Mouse (Mus musculus) CD4-positive, CD25-positive, alpha-beta regulatory T cell, adult 2 months (primary cell): ENCODE results near the gene Acvr1c.
A peak's percentile ranks its signal among the peaks of the same experiment; 100 is the strongest.

ENCODE experiments used
- DNase-seq: peaks from one replicate; pipeline ENCODE4 v3.0.0-alpha.2; 2012; ENCODE audit warnings: low read depth, low spot score

The Acvr1c gene

DNA sequence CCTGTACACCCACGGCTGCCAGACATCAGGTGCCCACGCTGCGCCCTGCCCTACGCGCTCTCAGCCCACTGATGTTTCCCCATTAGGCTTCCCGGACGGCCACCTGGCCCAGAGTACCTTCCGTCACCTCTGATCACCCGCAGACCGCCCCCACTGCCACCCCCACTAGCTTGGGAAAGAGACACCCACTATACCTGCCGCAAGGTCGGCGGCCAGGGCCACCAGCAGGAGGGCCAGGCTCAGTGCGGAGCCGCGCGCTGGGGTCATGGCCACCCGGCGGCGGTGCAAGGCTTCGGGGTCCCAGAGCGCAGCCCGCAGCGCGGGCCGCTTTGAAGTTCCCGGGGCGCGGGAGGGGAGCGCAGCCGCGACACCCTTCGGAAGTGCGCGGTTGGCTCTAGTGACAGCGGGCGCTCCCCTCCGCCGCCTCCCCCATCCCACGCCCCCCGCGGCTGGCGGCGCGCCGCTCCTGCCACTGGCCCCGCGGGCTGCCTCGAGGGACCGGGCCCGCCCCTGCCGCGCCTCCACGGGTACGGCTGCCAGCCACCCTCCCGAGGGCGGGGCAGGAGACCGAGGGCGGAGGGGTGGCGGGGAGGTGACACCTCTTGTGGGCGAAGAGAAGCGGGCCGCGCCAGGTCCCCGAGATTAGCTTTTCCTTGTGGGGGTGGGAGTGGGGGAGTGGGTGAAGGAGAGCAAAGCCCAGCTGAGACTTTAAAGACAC, at the start of gene Acvr1c:
Gene Acvr1c, minus strand, starts transcription at position 482 of the 718 bp plus-strand sequence.
- DNase-seq = peak; percentile 77

DNA sequence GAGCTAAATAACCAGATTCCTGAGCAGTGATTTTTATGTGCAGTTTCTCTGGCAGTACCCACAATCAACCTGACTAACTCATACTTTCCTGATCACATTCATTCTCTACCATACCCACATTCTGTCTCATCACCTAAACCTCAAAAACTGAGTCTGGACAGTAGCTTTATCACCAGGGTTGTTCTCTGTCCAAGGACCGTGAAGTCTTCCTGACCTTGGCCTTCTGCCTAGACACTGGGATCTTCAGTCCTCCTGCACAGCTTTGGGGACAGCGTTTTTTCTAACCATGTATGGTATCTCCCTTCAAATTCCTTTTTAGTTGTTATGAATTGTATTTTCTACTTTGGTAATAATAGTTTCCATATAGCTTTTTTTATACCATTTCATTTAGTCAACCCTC, 45.8 kb upstream of the Acvr1c start:
- DNase-seq = no peak

DNA sequence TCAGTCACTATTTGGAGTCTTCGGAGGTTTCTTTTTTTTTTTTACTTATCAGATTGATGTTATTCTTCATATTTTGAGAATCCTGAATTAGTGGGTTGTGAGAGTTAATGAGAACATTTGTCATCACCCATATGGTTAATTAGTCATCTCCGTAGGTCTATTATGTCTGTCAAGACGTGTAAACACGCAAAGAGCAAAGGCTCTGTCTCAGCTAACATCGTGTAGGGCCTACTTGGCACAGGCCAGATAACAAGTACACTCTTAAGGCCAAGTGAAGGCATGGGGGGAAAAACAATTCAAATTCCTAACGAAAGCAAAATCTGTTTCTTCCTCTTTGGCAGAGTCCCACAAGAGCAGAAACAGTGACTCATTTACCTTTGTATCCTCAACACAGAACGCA, 30.9 kb upstream of the Acvr1c start:
- no peak for DNase-seq

DNA sequence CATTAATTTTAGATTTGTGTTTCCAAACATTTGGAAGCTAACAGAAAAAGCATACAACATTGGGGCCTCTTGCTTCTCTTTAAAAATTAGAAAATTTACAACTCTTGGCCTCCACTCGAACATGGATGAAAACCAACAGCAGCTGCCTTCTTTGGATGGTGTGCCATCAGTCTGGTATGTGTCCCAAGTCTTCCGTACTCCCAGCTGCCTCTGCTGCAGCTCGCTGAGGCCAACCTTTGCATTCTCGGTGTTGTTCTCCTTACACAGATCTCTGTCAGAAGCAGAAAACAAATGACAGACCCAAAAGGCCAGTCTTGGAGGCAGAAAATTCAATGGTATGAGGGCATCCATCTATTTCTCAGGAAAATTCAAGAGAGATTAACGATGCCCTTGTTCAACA, 22.3 kb upstream of the Acvr1c start:
- DNase-seq = no peak

DNA sequence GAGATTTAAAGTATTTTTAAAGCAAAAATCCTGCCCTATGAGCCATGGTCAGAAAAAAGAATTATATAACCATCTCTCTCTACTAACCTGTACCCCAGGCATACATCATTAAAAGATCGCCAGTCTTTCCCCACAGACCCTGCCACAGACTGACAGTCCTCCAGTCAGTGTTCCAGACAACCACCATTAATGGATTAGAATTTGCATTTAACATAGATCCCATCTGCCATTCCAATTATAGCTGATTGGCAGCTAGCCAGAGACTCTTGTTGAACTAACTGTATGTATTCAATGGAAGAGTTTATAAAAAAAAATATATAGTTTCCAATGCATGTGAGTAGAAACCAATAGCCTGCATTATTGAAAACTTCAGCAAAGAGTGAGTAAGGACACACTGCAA, 21.8 kb upstream of the Acvr1c start:
- no peak for DNase-seq

DNA sequence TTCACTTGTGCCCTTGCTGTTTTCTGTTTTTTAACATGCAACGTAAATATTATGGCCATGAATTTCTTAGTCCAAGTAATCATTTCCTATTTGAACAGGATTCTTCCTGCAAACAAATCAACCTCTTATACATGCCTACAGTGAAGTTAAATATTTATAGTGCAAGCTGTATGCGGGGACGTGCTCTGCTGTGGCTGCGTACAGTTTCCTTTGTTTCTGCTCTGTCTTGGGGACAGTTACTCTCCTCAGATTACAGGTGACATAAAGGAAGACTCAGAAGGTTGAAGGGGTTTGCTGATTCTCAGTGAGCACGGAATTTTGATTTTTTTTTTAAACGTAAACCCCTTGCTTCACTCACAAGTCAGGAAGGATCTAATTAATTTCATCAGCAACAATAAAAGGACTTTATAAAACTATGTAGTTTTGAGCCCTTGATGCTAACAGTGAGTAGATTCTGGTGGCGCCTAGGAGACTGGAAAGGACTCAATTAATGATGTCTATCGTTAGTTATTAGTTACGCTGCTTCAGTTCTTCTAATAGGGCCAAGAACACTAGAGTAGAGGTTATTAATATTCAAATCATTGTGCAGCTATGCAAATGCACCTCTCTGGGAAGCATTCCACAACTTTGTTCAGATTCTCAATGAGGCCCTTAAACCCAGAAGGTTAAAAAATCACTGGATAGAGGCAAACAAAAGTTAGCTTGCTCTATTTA, 19.9 kb upstream of the Acvr1c start:
- no peak for DNase-seq

DNA sequence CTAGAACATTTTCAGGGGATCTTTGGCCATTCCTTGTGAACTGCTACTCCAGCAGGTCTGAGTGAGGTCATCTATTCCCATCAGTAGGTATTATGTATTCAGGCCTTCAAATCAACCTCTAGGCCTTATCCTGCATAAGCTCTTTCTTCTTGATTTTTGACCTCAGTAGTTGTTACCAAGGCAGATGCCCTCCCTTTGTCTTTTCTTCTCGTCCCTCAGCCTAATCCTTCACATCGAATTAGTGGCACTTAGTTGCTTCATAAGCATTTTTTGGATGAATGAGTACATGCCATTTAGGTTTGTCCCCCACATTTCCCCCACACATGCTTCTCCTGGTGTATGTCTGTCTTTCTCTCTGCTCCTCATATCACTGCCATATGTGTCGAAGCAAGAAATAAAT, 8.5 kb upstream of the Acvr1c start:
- DNase-seq = no peak

DNA sequence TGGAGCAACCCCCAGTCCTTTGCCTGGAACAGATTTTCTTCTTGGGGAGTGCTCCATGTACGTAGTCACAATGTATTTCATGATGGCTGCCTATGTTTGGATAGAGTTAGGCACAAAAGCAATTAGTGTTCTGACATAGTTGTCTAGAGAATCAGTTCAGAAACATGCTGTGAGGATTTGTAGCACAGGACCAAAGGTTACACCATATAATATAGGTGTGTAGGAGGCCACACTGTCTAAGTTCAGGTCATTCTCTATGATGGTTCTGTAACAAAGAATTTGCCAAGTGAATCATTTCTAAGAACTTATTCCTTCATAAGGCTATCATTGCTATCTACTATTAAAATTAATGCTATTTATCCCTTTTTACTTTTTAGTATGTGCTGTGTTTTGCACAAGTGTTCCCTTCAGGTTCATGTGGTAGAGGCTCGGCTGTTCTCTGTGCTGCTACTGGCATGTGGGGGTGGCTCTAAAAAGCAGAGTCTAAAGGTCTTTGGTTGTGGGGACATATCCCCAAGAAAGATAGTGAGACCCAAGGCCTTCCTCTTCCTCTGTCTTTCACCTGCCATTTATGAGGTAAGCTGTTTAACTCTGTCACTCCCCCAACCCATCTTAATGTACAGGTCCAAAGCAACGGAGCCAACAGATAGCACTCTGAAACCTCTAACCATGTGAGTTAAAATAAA, 3.8 kb upstream of the Acvr1c start:
- DNase-seq = no peak

DNA sequence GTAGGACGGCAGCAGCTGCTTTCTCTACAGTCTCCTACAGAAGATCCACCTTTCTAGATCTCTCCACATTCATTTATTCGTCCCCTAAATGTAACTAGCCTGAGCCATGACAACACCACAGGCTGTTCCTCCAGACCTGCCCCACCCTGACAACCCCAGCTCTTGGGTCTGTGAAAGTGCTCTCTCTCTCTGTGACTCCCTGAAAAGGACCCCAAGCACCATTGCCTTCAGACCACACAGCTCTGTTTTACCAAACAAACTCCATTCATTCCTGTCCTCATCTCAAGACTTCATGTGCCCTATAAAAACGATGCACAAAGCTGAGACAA, 401 bp upstream of the Acvr1c start:
- DNase-seq = no peak

DNA sequence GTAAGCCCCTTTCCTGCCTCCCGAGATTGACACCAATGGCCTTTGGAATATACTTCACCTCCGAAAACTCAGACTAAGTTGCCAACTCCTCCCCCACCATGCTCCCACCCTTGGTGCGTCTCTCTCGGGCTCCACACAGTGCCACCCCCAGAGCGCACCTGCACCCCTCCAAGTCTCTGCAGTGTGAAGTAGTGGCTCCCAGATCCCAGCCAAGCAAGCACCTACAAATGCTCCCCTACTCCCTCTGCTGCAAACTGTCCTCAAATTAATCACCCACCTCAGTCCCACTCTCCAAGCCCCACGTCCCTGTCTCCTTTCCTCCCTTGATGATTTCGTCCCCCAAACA, 654 bp downstream of the Acvr1c start:
- peak; percentile 31 for DNase-seq

DNA sequence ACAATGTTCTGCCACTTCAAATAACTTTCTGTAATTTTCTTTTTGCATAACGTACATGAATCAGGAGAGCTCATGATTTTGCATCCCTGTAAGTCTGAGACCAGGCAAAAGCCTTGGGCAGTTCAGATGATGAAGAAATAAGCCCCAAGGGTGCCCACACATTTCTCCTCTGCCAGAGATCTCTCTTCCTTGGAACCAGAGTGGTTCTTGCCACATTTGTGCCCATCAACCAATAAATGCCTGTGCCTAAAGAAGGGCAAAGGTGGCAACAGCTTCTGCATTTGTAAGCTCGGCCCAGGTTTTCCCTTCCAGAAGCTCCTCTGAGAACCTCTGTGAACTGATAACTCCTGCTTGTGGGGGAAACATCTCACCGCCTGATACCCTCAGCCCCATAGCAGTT, 3.3 kb downstream of the Acvr1c start:
- DNase-seq = no peak

DNA sequence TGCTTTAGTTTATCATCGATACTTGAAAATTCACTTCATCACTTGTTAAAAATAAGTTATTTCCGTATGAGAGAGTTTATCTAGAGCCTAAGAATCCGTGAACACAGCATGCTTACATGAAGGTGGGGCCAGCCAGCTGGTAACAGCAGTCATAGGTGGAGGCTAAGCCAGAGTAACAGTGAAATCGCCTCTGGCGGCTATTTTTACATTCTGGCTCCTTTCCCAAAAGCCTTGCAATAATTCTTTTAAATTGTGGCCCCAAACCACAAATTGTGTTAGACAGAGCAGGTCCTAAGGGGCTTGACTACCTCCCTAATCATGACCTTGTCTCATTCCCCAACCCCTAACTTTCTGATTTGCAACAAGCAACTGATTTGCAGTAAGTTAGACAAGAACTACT, 4.8 kb downstream of the Acvr1c start:
- no peak for DNase-seq

DNA sequence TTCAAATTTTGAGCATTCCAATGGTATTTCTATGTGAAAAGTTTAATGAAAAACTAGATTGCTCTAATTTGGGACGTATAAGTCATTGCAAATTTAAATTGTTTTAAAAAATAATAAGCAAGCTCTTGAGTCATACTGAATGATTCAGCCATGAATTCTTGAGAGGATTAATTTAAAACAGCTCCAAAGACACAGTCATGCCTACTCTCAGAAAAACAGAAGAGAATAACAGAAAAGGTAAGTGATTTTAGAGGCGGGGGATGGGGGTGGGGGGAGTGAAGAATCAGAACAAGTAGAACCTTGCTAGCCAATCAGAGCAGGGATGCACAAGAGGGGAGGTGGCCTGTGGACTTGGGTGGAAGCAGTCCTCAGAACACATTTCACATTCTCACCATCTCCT, 7.0 kb downstream of the Acvr1c start:
- DNase-seq = no peak

DNA sequence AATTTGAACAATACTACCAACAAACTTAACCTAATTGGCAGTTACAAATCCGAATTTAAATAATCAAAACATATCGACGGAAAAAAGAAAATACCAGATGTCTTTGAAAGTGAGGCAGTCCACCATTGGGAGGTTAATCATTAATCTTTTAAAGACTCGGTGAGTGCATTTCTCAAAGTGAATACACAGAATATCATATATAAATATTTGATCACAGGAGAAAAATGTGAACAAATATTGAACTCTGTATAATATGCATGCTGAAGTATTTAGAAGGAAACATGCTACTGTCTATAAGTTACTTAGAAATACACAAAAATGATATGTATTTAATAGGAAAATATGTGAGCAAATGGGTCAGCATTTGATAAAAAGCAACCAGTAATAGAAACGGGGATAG, 21.0 kb downstream of the Acvr1c start:
- DNase-seq = no peak

DNA sequence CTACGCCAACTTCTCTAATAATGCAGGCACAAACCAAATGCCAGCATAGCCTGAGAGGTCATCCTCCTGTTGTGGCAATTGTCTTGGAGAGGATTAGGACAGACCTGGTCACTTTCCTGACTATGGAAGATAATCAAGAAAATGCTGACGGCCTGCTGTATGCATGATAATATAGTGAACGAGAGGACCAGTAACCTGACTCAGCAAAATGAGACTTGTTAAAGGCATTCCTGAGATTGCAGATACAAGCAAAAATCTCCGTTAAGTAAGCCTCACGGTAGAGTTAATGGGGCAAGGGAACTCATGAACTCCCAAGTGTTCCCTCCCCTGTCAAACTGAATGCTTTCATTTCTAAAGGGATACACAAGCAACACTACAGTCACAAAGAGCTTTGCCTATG, 28.1 kb downstream of the Acvr1c start:
- no peak for DNase-seq

DNA sequence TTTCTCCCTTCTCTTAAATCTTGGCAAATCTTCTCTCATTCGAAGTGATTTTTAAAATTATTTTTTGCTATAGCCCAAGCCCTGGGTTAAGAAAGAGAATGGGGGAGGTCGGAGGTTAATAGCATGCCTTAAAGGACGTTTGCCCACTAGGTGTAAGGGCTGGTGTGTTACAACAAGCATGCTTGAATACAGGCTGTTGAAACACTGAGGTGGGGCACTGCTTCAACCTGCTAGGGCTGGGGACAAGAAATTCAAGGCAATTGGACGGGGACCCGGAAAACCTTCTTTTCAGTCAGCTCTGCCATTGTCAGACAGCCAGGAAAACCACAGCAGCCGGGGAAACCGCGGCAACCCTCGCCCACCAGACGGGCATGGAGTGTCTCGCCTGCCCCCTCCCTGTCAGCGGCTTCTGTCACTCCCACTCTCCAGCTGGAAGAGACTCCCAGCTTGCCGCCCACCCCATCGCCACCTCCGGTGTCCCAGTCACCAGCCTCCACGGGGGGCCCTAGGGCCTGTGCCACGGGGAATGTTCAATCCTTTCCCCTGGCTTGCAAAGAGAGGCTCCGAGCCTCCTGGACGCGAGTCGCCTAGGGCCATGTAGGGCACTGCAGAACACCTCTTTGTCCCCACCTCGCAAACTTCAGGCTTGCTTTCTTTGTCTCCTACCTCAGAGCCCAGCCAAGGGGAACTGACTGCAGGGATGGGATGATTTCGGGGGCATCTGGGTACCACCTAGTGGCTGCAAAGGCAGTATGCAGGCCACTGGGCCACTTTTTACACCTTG, 33.4 kb downstream of the Acvr1c start:
- peak; percentile 73 for DNase-seq

DNA sequence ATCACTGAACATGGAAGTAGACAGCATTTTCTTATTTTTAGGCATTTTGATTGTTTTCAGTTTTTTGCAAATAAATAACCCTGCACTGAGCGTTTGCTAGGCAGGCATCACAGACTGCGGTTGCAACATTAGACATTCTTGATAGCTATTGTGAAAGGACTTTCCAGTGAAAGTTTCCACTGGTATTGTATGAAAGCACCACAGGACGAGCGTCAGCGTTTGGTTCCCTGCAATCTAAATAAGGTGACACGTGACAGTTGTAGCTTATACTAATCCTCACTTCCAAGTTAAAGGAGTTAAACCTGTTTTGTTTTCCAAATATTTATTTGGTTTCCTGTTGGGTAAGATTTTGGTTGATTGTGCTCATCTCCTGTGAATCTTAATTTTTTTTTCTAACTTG, 34.4 kb downstream of the Acvr1c start:
- peak; percentile 54 for DNase-seq

DNA sequence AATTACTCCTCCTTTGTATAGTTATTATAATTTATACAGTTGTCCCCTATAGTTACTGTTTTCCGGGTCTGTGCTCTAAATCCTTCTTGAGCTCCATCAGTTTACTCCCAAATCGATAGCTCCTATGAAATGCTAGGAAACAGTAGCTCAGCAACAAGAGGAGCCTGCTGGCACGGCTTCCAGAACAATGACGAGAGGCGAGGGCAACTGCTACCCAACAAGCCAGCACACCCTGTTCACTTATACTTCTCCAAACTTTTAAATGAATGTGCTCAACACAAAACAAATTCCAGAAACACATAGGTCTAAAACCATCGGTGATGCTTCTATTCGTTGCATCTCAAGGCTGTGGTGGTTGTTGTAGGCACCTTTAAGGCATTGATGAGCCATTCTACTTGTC, 41.5 kb downstream of the Acvr1c start:
- no peak for DNase-seq

DNA sequence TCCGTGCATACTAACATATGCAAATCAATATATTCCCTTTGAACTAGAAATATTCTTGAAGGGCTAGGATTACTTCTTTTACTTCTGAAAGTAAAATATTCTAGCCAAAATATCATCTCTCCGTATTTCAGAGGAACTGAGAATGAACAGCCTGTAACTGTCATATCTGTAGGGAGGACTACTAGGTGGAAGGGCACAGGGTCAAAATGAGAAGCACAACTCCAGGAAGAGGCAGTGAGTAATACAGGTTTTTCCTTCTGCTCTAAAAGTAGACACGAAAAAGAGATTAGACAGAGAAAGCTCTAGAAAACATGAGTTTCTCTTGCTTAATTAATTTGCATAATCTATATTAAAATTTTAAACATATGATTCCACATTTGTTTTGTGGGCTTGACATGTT, 48.0 kb downstream of the Acvr1c start:
- DNase-seq = no peak

DNA sequence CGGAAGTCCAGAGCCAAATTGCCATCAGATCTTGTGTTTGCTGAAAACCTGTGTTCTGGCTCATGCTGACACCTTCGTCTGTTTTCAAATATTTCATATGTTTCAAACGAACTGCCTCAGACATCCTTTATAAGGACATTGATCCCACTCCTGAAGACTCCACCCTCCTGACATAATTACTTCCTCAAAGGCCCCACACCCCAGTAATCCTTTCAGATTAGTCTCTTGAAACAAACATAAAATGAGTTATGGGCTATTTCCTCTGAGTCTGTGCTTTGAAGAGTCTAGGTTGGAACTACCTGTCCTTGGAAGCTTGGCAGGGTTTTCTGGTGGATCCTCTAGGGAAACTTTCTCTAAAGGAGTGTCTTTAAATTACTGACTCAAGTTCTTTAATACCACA, 53.2 kb downstream of the Acvr1c start:
- DNase-seq = no peak

DNA sequence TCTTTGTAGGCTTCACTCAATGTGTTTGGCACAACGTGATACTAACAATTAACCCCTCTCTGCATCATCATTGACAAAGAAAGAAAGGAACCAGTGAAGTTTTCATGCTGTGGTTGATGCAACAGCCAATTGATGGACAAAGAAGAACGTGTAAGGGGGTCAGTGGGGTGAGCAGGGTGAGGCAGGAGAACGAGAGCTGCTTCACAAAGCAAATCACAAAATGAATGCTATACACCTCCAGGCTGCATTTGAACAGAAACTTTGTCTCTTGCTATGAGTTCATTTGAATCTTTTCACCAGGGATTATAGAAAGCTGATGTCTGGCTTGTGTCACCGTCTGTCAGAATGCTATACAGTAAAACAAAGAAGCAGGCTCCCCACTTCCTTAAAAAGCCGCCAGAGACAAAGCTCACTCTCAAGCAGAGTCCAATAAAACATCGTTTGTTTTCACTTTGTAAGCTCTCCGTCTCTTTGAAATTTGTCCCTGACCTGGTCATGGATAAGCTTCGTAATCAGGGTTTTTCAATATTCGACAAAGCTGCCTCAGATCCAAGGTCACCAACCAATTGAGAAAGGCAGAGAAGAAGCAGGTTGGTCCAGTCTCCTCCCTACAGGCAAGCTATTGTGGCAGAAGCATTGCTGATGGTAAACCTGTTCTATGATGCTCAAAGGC, 67.8 kb downstream of the Acvr1c start:
- DNase-seq = no peak

DNA sequence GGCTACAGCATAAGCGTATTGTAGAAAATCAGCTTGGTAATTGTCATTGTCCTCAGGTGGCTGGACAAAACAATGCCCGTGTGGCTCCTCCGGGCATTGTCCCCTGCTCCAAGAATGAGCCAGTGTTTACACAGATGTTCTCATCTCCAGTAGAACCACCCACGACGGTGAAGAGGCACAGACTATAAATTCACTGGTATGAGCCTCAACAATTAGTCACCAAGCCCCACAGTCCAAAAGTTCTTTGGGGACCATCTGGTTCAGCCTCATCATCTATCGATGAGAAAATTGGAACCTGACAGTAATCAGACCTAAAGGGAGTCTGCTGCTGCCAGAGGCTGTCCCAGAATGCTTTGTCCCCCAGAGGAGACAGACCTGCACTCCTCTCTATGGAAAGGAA, 68.4 kb downstream of the Acvr1c start:
- no peak for DNase-seq
